Mouse (Mus musculus) heart, postnatal 25 days (tissue): ENCODE measurements around the gene Rell1. TPM values are rescaled to one million over a fixed set of nuclear protein-coding genes. Genes with fewer than 3 reads are reported as not detected.

Source experiments
- DNase-seq: peaks from one replicate; pipeline ENCODE4 v3.0.0; 2022; ENCODE audit warnings: low spot score
- intact Hi-C: fragments of 180-260 bp; cut with DNase I; formaldehyde crosslinking; loops from one replicate; pipeline ENCODE4 v1.15.1; 2025
- total RNA-seq, 2 experiments: library from RNA; stranded (reverse); gene quantifications; 2 replicates each; pipeline ENCODE4 v1.2.3; 2021

The Rell1 gene
- 10 to 100 TPM in 1 of 2 experiments, 1 to 10 TPM in 1; 8.7 to 11.7 TPM for total RNA-seq

DNA sequence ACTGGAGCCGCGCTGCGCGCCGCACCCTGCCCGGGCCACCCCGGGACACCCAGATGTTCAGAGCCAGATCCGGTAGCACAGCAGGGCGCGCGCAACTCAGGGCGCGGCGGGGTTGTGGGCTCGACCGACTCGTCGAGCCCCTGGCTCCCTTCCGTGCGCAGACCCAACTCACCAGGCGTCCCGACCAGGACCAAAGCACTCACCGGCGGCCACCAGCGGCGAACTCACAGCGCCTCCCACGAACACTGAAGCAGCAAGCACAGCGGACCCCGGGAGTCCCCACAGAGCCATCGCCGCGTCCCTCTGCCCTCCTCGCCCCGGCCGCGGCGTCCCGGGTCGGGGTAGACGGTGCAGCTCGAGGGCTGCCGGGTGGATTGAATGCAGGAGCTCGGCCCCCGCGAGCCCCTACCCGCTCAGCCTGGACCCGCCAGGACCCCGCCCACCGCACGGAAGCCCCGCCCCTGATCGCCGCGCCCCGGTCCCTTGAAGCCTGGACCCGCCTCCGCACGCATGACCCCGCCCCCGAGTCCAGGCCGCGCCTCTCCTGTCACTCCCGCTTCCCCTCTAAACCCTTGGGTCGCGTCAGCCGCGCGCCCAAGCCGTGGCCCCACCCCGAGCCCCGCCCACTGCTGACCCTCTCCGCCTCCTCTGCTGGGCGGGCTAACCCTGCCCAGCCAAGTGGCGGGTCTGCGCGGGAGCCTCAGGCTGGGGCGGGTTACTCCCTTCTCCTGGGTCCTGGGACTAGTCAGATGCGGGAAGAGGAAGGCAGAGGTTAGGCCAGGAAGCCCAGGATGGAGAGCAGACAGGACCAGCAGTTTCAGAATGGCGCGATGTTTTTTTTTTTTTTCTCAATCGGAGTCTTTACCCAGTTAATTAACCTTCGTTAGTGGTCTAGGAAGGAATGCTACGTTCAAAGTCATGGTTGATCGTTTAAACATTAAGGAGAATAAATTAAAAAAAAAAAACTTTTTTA is at the start of gene Rell1:
TSS of gene Rell1 (minus strand) at position 455 of the 973 bp plus-strand sequence.
- DNase-seq = peak; percentile 94
- intact Hi-C loops = loop anchor here (5.0 kb wide), 1 partner anchor 124 kb away; the partner anchor contains the start of gene Pgm2

DNA sequence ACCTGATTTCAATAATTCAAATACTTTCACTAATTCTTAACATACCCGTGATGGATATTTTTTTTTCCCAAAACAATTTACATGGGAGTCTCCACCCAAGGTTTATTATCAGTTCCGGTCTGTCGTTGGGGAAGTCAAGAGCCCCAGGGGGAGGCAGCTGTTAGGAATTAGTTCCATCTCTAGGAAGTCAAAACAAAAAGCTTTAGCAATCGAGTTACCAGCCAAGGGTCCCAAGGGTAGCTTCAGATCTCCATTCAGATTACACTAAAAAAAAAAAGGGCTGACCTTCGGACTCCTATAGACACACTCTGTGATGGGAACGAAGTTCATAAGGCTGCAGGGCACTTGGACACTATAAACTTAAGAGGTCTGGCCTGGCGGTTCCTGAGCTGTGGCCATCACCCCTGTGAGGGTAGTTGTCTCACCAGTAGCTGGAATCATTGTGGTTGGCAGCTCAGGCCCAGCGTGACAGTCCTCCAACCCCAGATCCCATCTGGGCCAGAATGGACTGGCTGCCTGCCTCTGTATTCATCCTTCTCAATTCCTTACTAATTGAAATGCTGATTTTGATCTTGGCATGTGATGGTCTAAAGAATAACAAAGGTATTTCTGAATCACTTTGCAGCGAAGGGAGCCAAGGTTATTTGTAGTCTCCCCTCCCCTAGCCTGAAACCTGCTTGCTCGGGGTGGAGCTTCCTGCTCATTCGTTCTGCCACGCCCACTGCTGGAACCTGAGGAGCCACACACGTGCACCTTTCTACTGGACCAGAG is 44.1 kb upstream of the Rell1 start:
- intact Hi-C loops = no loop called here
- no peak for DNase-seq

- no peak for DNase-seq
- intact Hi-C loops = no loop called here
Observed at GRCm38 (mm10) chr5:64006548-64006947, 37.9 kb upstream of the Rell1 start.

- DNase-seq = no peak
- intact Hi-C loops = no loop called here
Observed at GRCm38 (mm10) chr5:64003302-64003701, 34.6 kb upstream of the Rell1 start.

- DNase-seq = no peak
- intact Hi-C loops = no loop called here
Observed at GRCm38 (mm10) chr5:63993865-63994264, 25.2 kb upstream of the Rell1 start.

GRCm38 (mm10) chr5:63990675-63991074 is 22.0 kb upstream of the Rell1 start:
- DNase-seq = no peak
- intact Hi-C loops = no loop called here

DNA sequence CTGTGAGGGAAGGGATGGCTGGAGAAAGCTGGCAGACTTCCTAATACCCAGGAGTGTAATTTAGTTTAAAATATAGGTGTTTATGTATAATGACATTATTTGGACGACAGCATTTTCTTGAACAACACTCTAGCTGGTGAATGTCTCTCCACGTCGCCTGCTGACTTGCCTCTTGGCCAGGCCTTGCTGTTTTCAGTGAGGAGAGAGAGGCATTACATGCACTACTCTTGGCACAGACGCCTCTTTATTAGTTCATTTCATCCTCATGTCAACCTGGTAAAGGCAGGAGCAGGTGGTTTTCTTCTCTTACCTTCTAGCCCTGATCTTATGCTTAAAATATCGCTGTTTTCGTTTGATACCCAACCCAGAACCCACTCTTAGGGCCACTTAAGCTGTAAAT is 17.6 kb upstream of the Rell1 start:
- intact Hi-C loops = no loop called here

DNA sequence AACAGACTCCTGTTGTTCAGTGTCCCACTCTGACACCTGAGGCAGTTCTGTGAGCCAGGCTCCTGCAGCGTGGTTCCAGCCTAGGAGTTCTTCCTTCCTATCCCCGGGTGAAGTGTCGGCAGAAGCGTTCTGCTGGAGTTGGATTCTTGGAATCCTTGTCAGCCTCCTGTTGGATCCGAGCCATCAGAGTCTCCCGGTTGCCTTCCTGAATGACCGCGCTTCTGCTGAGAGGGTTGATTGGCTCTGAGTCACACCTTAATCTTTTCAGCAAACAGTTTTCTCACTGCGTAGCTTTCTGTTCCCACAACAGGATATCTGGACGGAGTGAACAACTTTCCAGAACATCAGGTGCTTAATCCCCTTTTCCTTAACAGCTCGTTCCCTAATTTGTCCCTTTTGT is 13.6 kb upstream of the Rell1 start:
- intact Hi-C loops = no loop called here
- no peak for DNase-seq

More for the DNA sequence above, 17.6 kb upstream of the Rell1 start:
- no peak for DNase-seq

GRCm38 (mm10) chr5:63970991-63971390 is 2.3 kb upstream of the Rell1 start:
- no peak for DNase-seq

GRCm38 (mm10) chr5:63970281-63970732 is 1.6 kb upstream of the Rell1 start:
- intact Hi-C loops = loop anchor here (5.0 kb wide), 1 partner anchor 102 kb away; no protein-coding TSS in a partner anchor
- no peak for DNase-seq

More at GRCm38 (mm10) chr5:63970991-63971390, 2.3 kb upstream of the Rell1 start:
- intact Hi-C loops = loop anchor here (5.0 kb wide), 1 partner anchor 101 kb away; no protein-coding TSS in a partner anchor

DNA sequence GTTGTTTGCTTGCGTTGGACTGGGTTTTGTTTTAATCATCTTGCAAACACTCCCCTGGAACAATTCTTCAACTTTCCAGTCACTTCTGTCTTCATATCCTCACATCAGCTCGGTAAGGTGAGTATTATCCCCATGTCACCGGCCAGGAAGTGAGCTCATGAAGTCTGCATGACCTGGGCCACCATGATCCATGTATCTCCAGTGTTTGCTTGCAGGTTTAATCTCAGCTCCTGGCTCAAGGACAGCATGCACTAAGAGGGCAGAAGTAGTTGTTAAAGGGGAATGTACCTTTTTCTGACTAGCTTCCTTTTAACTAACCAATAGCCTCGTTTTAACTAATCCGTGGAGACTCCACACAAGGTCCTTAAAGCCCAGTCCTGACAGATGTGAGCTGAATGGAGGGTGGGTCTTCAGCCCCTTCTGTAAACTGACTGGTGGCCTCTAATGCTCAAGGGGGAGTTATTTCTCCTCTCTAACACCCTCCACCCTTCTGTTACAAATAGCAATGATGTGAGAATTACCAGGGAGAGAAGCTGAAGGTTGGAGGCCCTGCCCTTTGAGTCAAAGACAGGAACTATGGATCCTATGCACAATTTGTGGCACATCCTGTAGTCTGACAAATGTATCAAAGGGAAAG is 897 bp upstream of the Rell1 start:
- intact Hi-C loops = loop anchor here (5.0 kb wide), 2 partner anchors 103 to 123 kb away; partner anchors contain the start of gene Pgm2
- no peak for DNase-seq

DNA sequence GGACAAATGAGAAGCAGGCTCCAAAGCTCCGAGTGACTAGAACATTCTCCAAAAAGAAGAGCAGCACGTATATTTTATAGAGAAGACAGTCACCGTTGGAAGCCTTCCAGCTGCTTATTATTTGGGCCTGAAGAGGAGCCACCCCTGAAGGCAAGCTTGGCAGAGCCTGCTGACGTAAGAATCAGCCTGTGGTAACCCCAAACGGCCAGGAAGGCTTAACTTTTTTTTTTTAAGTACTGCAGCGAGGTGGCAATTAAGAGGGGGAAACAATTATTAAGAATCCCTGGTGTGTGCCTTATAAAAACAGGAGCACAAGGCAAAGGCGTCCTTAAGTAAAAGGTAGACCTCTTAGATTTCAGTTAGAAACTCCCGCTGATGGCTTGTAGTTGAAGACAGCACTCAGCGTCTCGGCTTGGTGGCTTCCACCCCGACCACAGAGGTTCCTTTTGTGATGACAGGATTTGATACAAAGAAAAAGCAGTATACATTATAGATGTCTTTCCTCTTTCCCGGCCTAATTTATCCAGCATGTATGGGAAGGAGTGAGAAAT is 1.0 kb downstream of the Rell1 start:
- no peak for DNase-seq
- intact Hi-C loops = loop anchor here (2.0 to 5.0 kb wide), 2 partner anchors 45 to 125 kb away; partner anchors contain the start of gene Pgm2

DNA sequence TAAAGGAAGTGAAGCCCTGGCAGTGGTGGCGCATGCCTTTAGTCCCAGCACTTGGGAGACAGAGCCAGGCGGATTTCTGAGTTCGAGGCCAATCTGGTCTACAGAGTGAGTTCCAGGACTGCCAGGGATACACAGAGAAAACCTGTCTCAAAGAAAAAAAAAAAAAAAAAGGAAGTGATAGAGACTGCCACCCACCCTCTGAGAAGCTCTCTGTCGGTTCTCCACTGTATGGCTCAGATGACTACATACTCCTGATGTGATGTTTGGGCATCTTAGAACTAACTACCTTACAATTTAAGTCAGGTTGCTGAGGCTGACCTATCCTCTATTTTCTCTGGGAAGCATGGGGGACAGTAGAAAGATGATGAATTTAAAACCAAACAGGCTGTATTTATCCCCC is 2.3 kb downstream of the Rell1 start:
- intact Hi-C loops = loop anchor here (2.0 to 5.0 kb wide), 2 partner anchors 44 to 126 kb away; partner anchors contain the start of gene Pgm2

DNA sequence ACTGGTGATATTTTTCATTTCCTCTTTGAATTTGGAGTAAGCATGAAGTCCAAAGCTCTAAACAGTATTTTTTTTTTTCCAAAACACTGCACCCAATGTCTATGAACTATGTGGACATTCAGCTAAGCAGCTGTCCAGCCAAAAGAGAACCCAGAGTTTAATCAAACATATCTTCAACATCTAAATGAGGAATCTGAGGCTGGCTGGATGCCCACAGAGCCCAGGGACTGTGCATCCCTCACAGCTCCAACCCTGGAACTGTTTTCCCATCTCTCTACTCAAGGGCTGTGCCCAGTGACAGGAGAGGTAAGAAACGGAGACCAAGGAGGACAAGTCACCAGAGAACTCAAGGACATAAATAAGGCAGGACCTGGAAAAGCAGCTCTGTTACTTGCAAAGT is 2.8 kb downstream of the Rell1 start:
- DNase-seq = no peak
- intact Hi-C loops = loop anchor here (2.0 to 5.0 kb wide), 2 partner anchors 43 to 126 kb away; partner anchors contain the start of gene Pgm2

More for the DNA sequence above, 2.3 kb downstream of the Rell1 start:
- no peak for DNase-seq

- no peak for DNase-seq
Observed at GRCm38 (mm10) chr5:63964576-63964975, 4.1 kb downstream of the Rell1 start.

DNA sequence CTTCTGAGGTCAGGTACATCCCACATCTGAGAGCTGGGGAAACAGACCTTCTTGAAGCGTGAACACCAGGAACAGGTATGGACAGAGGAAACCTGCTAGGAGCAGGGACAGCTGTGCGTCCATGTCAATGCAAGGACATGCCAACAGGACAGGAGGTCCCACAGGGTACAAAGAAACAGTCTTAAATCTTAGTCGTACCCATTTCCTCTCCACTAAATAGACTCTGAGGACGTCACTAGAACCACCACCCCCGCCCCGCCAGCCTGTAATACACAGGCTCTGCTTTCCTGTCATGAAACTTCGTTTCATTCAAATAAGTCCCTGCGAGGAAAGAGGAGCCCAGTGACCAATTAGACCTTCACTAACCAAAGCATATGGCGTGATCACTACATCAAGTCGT is 7.0 kb downstream of the Rell1 start:
- DNase-seq = no peak
- intact Hi-C loops = no loop called here

More at GRCm38 (mm10) chr5:63964576-63964975, 4.1 kb downstream of the Rell1 start:
- intact Hi-C loops = no loop called here

GRCm38 (mm10) chr5:63960565-63960964 is 8.1 kb downstream of the Rell1 start:
- intact Hi-C loops = no loop called here
- no peak for DNase-seq

GRCm38 (mm10) chr5:63958963-63959708 is 9.6 kb downstream of the Rell1 start:
- DNase-seq = no peak
- intact Hi-C loops = no loop called here

- intact Hi-C loops = no loop called here
- no peak for DNase-seq
Observed at GRCm38 (mm10) chr5:63957607-63958006, 11.1 kb downstream of the Rell1 start.
